Mouse (Mus musculus): ENCODE measurements around the gene Rabgap1.

- no peak for TF ChIP-seq CTCF (IDR thresholded peaks at IDR 0.05; ENCODE audit: insufficient read depth, low read length)
- no peak for TF ChIP-seq POLR2A (IDR thresholded peaks at IDR 0.05; ENCODE audit: borderline replicate concordance, extremely low read depth, low read depth, low read length)
Observed at GRCm38 (mm10) chr2:37516922-37517462, 73.9 kb downstream of the Rabgap1 start.

Data from lung, adult 2 months (tissue).